Mouse (Mus musculus) G1E (cell line): ENCODE results near the gene Tank.

Source experiments
- CTCF ChIP-seq: IDR thresholded peaks from 2 replicates; pipeline ENCODE4 v1.5.1; 2012; ENCODE audit warnings: low read depth, low read length, inconsistent platforms, mixed read lengths
- GATA1 ChIP-seq: IDR thresholded peaks from 2 replicates; pipeline ENCODE4 v1.6.1; 2012; ENCODE audit warnings: borderline replicate concordance, low read length, inconsistent platforms, mixed read lengths
- GATA2 ChIP-seq: IDR thresholded peaks from 2 replicates; pipeline ENCODE4 v1.6.1; 2012; ENCODE audit warnings: low read depth, low read length, inconsistent platforms, borderline replicate concordance
- POLR2AphosphoS5 ChIP-seq: IDR thresholded peaks from 2 replicates; pipeline ENCODE4 v1.6.1; 2012; ENCODE audit warnings: low read depth, low read length, inconsistent platforms; ENCODE audit not compliant: insufficient replicate concordance
- TAL1 ChIP-seq: conservative IDR thresholded peaks from 2 replicates; pipeline ENCODE4 v1.6.1; 2012; ENCODE audit warnings: low read depth, low read length, inconsistent platforms, mixed read lengths

- TF ChIP-seq GATA1 = no peak
- no peak for TF ChIP-seq CTCF
- TF ChIP-seq POLR2AphosphoS5 = no peak
- TF ChIP-seq TAL1 = no peak
- no peak for TF ChIP-seq GATA2
These were observed 12.4 kb downstream of the Tank start for GRCm38 (mm10) chr2:61590751-61591150.
